Mouse (Mus musculus) spleen, postnatal 10 days (tissue): ENCODE data around the gene Cyb5d1.

Experiments
- DNase-seq, 2 experiments: peaks; one replicate each; pipeline ENCODE4 v3.0.0; 2021 to 2022; ENCODE audit warnings: low spot score in 2 of 2

Cyb5d1 gene

DNA sequence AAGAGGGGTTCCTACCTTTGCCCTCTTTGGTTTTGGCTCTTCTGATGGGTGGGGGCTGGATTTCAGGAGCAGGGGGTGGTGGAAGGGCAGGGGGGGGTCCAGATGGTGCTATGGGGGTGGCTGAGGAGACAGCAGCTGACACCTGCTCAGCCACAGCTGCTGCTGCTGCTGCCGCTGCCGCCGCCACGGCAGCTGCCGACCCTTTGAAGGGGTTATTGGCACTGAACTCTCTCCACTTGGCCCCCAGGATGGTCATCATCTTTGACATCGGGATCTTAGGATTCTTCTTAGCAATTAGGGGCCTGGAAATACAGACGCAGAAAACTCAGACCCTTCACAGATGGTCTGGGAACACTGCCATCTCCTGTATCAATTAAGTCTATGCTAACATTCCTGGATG is 33.4 kb downstream of the Cyb5d1 start:
- DNase-seq = no peak

DNA sequence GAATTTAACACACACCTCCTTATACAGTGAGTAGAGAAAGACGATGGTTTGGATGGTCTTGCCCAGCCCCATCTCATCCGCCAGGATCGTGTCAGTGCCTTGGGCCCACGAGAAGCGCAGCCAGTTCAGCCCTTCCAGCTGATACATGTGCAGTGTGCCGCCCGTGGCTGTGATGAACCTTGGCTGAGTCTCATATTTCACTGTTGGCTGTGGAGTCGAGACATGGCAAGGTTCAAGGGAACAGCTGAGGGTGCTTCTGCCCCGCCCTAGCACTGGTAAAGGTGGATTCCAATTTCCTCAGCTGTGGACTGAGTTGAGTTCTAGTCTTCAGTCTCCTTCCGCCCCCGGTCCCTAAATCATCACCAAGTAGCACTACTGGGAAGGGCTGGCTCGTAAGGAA is 37.7 kb downstream of the Cyb5d1 start:
- no peak for DNase-seq

DNA sequence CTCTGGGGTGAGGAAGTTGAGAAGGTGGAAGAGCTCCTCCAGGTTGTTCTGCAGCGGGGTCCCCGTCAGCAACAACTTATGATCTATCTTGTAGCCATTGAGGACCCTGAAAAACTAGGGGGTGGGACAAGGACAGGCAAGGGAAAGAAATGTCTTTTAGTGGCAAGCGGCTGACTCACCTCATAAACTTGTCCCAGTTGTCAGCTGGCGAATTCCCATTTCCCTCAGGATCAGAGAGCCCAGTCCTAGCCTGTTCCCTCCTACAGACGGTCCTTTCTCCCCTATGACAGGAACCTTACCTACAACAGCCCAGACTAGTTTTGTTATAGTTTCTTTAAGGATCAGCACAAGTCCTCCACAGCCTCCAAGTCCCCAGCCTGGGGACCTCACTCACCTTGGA is 38.9 kb downstream of the Cyb5d1 start:
- DNase-seq = no peak

DNA sequence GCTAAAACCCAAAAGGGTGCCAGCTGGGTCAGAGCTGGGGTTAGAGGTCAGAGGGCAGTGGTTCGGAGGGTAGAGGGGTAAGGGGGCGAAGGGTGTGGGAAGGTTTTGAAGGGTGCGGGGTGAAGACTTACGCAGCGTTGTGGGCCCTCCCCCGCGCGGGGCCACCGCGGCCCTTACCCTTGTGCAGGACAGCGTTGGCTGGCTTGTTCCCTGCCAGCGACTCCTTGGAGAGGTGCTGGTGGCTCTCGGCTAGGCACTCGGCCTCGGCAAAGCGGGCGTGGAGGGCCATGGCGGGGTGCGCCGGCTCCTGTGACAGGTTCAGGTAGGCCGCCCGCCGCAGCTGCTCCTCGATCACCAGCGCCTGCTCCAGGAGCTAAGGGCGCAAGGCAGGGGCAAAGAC is 49.0 kb downstream of the Cyb5d1 start:
- DNase-seq = no peak
